Mouse (Mus musculus) fibroblast of lung, adult 2 months (primary cell): ENCODE data around the gene Gm42791.

Source experiments
- DNase-seq: peaks from one replicate; pipeline ENCODE4 v3.0.0-alpha.2; 2011; ENCODE audit warnings: low read depth

Gene Gm42791

GRCm38 (mm10) chr5:148977698-148978457 lies 17.1 kb downstream of the Gm42791 start:
- DNase-seq: no peak

GRCm38 (mm10) chr5:148976876-148977275 lies 18.1 kb downstream of the Gm42791 start:
- no peak for DNase-seq

- no peak for DNase-seq
Measured at GRCm38 (mm10) chr5:148975035-148975434, 19.9 kb downstream of the Gm42791 start.

- no peak for DNase-seq
Measured at GRCm38 (mm10) chr5:148973019-148973668, 21.8 kb downstream of the Gm42791 start.

GRCm38 (mm10) chr5:148972167-148972566 lies 22.8 kb downstream of the Gm42791 start:
- no peak for DNase-seq

- DNase-seq: no peak
Measured at GRCm38 (mm10) chr5:148969648-148970047, 25.3 kb downstream of the Gm42791 start.

GRCm38 (mm10) chr5:148968958-148969576 lies 25.9 kb downstream of the Gm42791 start:
- no peak for DNase-seq

- DNase-seq: no peak
Measured at GRCm38 (mm10) chr5:148968179-148968578, 26.8 kb downstream of the Gm42791 start.

GRCm38 (mm10) chr5:148966395-148966794 lies 28.6 kb downstream of the Gm42791 start:
- DNase-seq: no peak

- DNase-seq: peak; percentile 99
Measured at GRCm38 (mm10) chr5:148965691-148966333, 29.1 kb downstream of the Gm42791 start.

- peak; percentile 70 for DNase-seq
Measured at GRCm38 (mm10) chr5:148965089-148965591, 29.8 kb downstream of the Gm42791 start.

GRCm38 (mm10) chr5:148964251-148964650 lies 30.7 kb downstream of the Gm42791 start:
- no peak for DNase-seq

GRCm38 (mm10) chr5:148960211-148960610 lies 34.7 kb downstream of the Gm42791 start:
- DNase-seq: no peak

- DNase-seq: no peak
Measured at GRCm38 (mm10) chr5:148959068-148959990, 35.6 kb downstream of the Gm42791 start.

- no peak for DNase-seq
Measured at GRCm38 (mm10) chr5:148958355-148958754, 36.6 kb downstream of the Gm42791 start.

GRCm38 (mm10) chr5:148956898-148957535 lies 37.9 kb downstream of the Gm42791 start:
- no peak for DNase-seq

GRCm38 (mm10) chr5:148956091-148956490 lies 38.9 kb downstream of the Gm42791 start:
- no peak for DNase-seq

- no peak for DNase-seq
Measured at GRCm38 (mm10) chr5:148955575-148955974, 39.4 kb downstream of the Gm42791 start.

GRCm38 (mm10) chr5:148954314-148955060 lies 40.5 kb downstream of the Gm42791 start:
- DNase-seq: no peak

- no peak for DNase-seq
Measured at GRCm38 (mm10) chr5:148953098-148953497, 41.8 kb downstream of the Gm42791 start.
